Mouse (Mus musculus) liver, embryonic 12.5 days (tissue): ENCODE results near the gene Sox12. TPM values are rescaled to one million over a fixed set of nuclear protein-coding genes. Genes with fewer than 3 reads are reported as not detected.

ENCODE experiments used
- ATAC-seq: fragments of 200-750 bp; cut with Nextera tagmentation; 2 replicates; pipeline ENCODE4 v1.8.0; 2017; ENCODE audit warnings: moderate number of reproducible peaks, mild to moderate bottlenecking, moderate library complexity
- H3K27ac ChIP-seq: fragments of 300-500 bp; sonication (generic); 2 replicates; pipeline ENCODE4 v1.5.1; 2016; ENCODE audit warnings: mild to moderate bottlenecking
- H3K27me3 ChIP-seq: fragments of 300-500 bp; sonication (generic); replicated peaks from 2 replicates; pipeline ENCODE4 v1.6.1; 2016; ENCODE audit warnings: mild to moderate bottlenecking, moderate library complexity
- H3K36me3 ChIP-seq: fragments of 300-500 bp; sonication (generic); 2 replicates; pipeline ENCODE4 v1.6.1; 2016; ENCODE audit warnings: mild to moderate bottlenecking, moderate library complexity
- H3K4me1 ChIP-seq: fragments of 300-500 bp; sonication (generic); 2 replicates; pipeline ENCODE4 v1.6.1; 2016
- H3K4me2 ChIP-seq: fragments of 300-500 bp; sonication (generic); 2 replicates; pipeline ENCODE4 v1.6.1; 2016; ENCODE audit warnings: mild to moderate bottlenecking, moderate library complexity
- H3K4me3 ChIP-seq: fragments of 300-500 bp; sonication (generic); 2 replicates; pipeline ENCODE4 v1.5.1; 2016; ENCODE audit warnings: mild to moderate bottlenecking, moderate library complexity
- H3K9ac ChIP-seq: fragments of 300-500 bp; sonication (generic); 2 replicates; pipeline ENCODE4 v1.6.1; 2016; ENCODE audit warnings: mild to moderate bottlenecking, moderate library complexity
- H3K9me3 ChIP-seq: fragments of 300-500 bp; sonication (generic); replicated peaks from 2 replicates; pipeline ENCODE4 v1.6.1; 2016; ENCODE audit warnings: mild to moderate bottlenecking, moderate library complexity
- WGBS: fragments of 180-500 bp; shearing (Covaris S2); methylation state at CpG from one replicate; pipeline ENCODE4 v1.1.7; 2016; ENCODE audit not compliant: insufficient replicate concordance; 5-methylcytosine and 5-hydroxymethylcytosine counted together
- polyA plus RNA-seq: library from polyadenylated mRNA; unstranded; fragments of >200 nt; fragmentation: Nextera tagmentation; extraction: Ambion mirVana; gene quantifications from 2 replicates; pipeline ENCODE4 v1.2.1, GENCODE M21; 2016

The Sox12 gene
- polyA plus RNA-seq, 1 experiment from 2014 or later = 3.7 TPM

DNA sequence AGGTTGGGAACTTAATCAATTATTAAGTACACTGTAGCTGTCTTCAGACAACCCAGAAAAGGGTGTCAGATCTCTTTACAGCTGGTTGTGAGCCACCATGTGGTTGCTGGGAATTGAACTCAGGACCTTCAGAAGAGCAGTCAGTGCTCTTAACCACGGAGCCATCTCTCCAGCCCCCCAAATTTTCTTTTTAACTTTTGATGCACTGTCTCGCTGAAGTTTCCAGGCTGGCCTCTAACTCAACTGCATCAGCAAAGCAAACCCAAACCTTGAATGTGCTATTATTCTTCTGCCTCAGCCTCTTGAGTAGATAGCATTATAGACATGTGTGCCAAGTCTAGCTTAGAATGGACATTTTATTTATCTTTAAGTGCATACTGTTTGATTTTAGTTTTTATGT lies 50.1 kb downstream of the Sox12 start:
- Histone ChIP-seq H3K36me3 (no peaks in the 10 kb centered on the region), H3K4me3 (no peak overlapping the region), H3K4me1 (peaks cover 77% of the 10 kb centered on the region), H3K27ac (peak overlapping the region; percentile 91), H3K27me3 (0 out of 2 replicates have a peak, but pooled peaks cover 5% of the 10 kb centered on the region), H3K9ac (peak overlapping the region; percentile 4; the same call in 1 of the 2 replicates), H3K4me2 (peak overlapping the region; percentile 67), H3K9me3 (no peaks in the 10 kb centered on the region)
- 56% methylated on average over 2 of the region's 2 CpGs for WGBS
- ATAC-seq = no peak

- ATAC-seq = peak; percentile 80
- Histone ChIP-seq H3K9ac (peak overlapping the region; percentile 62), H3K4me3 (peak overlapping the region; percentile 34; the same call in 1 of the 2 replicates), H3K27ac (peak overlapping the region; percentile 91), H3K36me3 (no peaks in the 10 kb centered on the region), H3K4me1 (peaks cover 85% of the 10 kb centered on the region), H3K9me3 (no peaks in the 10 kb centered on the region), H3K27me3 (peaks cover 13% of the 10 kb centered on the region; the same call in 1 of the 2 replicates), H3K4me2 (peak overlapping the region; percentile 67)
- WGBS = 9% methylated on average over 9 of the region's 9 CpGs
Measured at GRCm38 (mm10) chr2:152346776-152347465, 50.9 kb downstream of the Sox12 start.

- peaks cover 83% of the 10 kb centered on the region for H3K4me1 ChIP-seq
- H3K36me3 ChIP-seq = no peaks in the 10 kb centered on the region
- H3K27me3 ChIP-seq = peaks cover 13% of the 10 kb centered on the region; the same call in 1 of the 2 replicates
- peak overlapping the region; percentile 49; the same call in 1 of the 2 replicates for H3K27ac ChIP-seq
- WGBS = 85% methylated on average over 6 of the region's 6 CpGs
- H3K9me3 ChIP-seq = no peaks in the 10 kb centered on the region
- H3K4me2 ChIP-seq = no peak overlapping the region
- no peak overlapping the region for H3K4me3 ChIP-seq
- no peak overlapping the region for H3K9ac ChIP-seq
- no peak for ATAC-seq
Measured at GRCm38 (mm10) chr2:152345393-152345792, 52.5 kb downstream of the Sox12 start.

GRCm38 (mm10) chr2:152344909-152345308 lies 53.0 kb downstream of the Sox12 start:
- no peak for ATAC-seq
- Histone ChIP-seq H3K4me2 (no peak overlapping the region), H3K4me3 (no peak overlapping the region), H3K27me3 (peaks cover 13% of the 10 kb centered on the region; the same call in 1 of the 2 replicates), H3K36me3 (no peaks in the 10 kb centered on the region), H3K9me3 (no peaks in the 10 kb centered on the region), H3K4me1 (peaks cover 78% of the 10 kb centered on the region), H3K9ac (no peak overlapping the region), H3K27ac (peak overlapping the region; percentile 75; the same call in 1 of the 2 replicates)
- 66% methylated on average over 5 of the region's 5 CpGs for WGBS

DNA sequence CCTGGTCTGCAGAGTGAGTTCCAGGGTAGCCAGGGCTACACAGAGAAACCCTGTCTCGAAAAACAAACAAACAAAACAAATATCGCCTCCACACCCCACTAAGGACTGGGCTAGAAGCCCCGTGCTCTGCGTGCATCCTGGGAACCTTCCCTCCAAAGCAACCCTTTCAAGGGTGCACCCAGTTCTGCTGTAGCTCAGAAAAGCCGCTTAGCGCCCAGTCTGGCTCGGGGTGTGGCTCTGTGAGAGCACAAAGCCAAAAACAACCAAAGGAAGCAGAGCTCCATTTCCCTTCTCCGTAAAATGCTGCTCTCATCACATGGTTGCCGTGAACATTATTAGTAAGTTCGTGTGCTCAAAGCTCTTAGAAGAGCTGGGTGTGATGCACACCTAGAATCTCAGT lies 53.5 kb downstream of the Sox12 start:
- H3K36me3 ChIP-seq = 0 out of 2 replicates have a peak, but pooled peaks cover 3% of the 10 kb centered on the region
- no peak for ATAC-seq
- peaks cover 72% of the 10 kb centered on the region for H3K4me1 ChIP-seq

More for the DNA sequence above, 53.5 kb downstream of the Sox12 start:
- 17% methylated on average over 10 of the region's 10 CpGs for WGBS
- H3K9ac ChIP-seq = peak overlapping the region; percentile 77
- peaks cover 13% of the 10 kb centered on the region; the same call in 1 of the 2 replicates for H3K27me3 ChIP-seq
- peak overlapping the region; percentile 75 for H3K27ac ChIP-seq
- H3K4me3 ChIP-seq = peak overlapping the region; percentile 68
- peak overlapping the region; percentile 97 for H3K4me2 ChIP-seq
- no peaks in the 10 kb centered on the region for H3K9me3 ChIP-seq

Other genes starting within 250 kb of the Sox12 start
- gene Csnk2a1, start 171.2 kb downstream of the Sox12 start, polyA plus RNA-seq = 44.0 and 48.8 TPM in 2 replicates
- 17.9 and 18.4 TPM in 2 replicates for gene Tbc1d20, start 104.2 kb downstream of the Sox12 start, polyA plus RNA-seq
- 67.4 and 69.6 TPM in 2 replicates for gene Rbck1, start 65.4 kb downstream of the Sox12 start, polyA plus RNA-seq
- 6.1 and 7.2 TPM in 2 replicates for gene Trib3, start 54.0 kb downstream of the Sox12 start, polyA plus RNA-seq
- 0.08 TPM in 1 of 2 replicates, not detected in the other for gene Nrsn2, start 21.4 kb downstream of the Sox12 start, polyA plus RNA-seq
- 29.4 and 29.7 TPM in 2 replicates for gene Zcchc3, start 17.0 kb upstream of the Sox12 start, polyA plus RNA-seq
- 0.27 and 0.35 TPM in 2 replicates for gene 6820408C15Rik, start 17.5 kb upstream of the Sox12 start, polyA plus RNA-seq
- gene Defb23, start 66.6 kb upstream of the Sox12 start, polyA plus RNA-seq = not detected in 2 replicates
- not detected in 2 replicates for gene Defb20, start 79.0 kb upstream of the Sox12 start, polyA plus RNA-seq
- gene Defb22, start 92.1 kb upstream of the Sox12 start, polyA plus RNA-seq = not detected in 2 replicates
- not detected in 2 replicates for gene Defb26, start 113.6 kb upstream of the Sox12 start, polyA plus RNA-seq
- gene Defb28, start 120.2 kb upstream of the Sox12 start, polyA plus RNA-seq = not detected in 2 replicates
- gene Defb29, start 142.0 kb upstream of the Sox12 start, polyA plus RNA-seq = not detected in 2 replicates
- gene Gm17416, start 171.3 kb upstream of the Sox12 start, polyA plus RNA-seq = not detected in 2 replicates
- gene Defb21, start 174.7 kb upstream of the Sox12 start, polyA plus RNA-seq = not detected in 2 replicates
- gene Defb19, start 182.2 kb upstream of the Sox12 start, polyA plus RNA-seq = not detected in 2 replicates
- gene Defb45, start 201.3 kb upstream of the Sox12 start, polyA plus RNA-seq = not detected in 2 replicates
- not detected in 2 replicates for gene Defb36, start 206.3 kb upstream of the Sox12 start, polyA plus RNA-seq
- gene Defb25, start 225.0 kb upstream of the Sox12 start, polyA plus RNA-seq = 0.56 TPM in 1 of 2 replicates, not detected in the other
- 1.3 and 1.4 TPM in 2 replicates for gene Rem1, start 228.9 kb upstream of the Sox12 start, polyA plus RNA-seq